Mouse (Mus musculus): ENCODE measurements around the gene Crybb1.

The Crybb1 gene

GRCm38 (mm10) chr5:112285548-112286085 lies 30.0 kb downstream of the Crybb1 start:
- no peak for DNase-seq (ENCODE audit: low read depth, low spot score)

- peak; percentile 83 for DNase-seq (ENCODE audit: low read depth, low spot score)
These were observed 31.0 kb downstream of the Crybb1 start for GRCm38 (mm10) chr5:112286608-112286983.

GRCm38 (mm10) chr5:112286984-112287641 lies 31.5 kb downstream of the Crybb1 start:
- DNase-seq (ENCODE audit: low read depth, low spot score): peak; percentile 85

GRCm38 (mm10) chr5:112287652-112288051 lies 32.0 kb downstream of the Crybb1 start:
- DNase-seq (ENCODE audit: low read depth, low spot score): no peak

- no peak for DNase-seq (ENCODE audit: low read depth, low spot score)
These were observed 32.9 kb downstream of the Crybb1 start for GRCm38 (mm10) chr5:112288193-112289141.

- DNase-seq (ENCODE audit: low read depth, low spot score): no peak
These were observed 33.6 kb downstream of the Crybb1 start for GRCm38 (mm10) chr5:112289236-112289635.

- DNase-seq (ENCODE audit: low read depth, low spot score): no peak
These were observed 34.4 kb downstream of the Crybb1 start for GRCm38 (mm10) chr5:112289819-112290535.

- DNase-seq (ENCODE audit: low read depth, low spot score): no peak
These were observed 34.9 kb downstream of the Crybb1 start for GRCm38 (mm10) chr5:112290536-112290880.

- DNase-seq (ENCODE audit: low read depth, low spot score): no peak
These were observed 36.3 kb downstream of the Crybb1 start for GRCm38 (mm10) chr5:112291866-112292265.

GRCm38 (mm10) chr5:112292343-112292980 lies 36.8 kb downstream of the Crybb1 start:
- DNase-seq (ENCODE audit: low read depth, low spot score): no peak

- DNase-seq (ENCODE audit: low read depth, low spot score): no peak
These were observed 38.2 kb downstream of the Crybb1 start for GRCm38 (mm10) chr5:112293800-112294199.

- DNase-seq (ENCODE audit: low read depth, low spot score): no peak
These were observed 39.1 kb downstream of the Crybb1 start for GRCm38 (mm10) chr5:112294696-112295095.

- DNase-seq (ENCODE audit: low read depth, low spot score): no peak
These were observed 39.5 kb downstream of the Crybb1 start for GRCm38 (mm10) chr5:112295162-112295561.

GRCm38 (mm10) chr5:112295564-112295963 lies 39.9 kb downstream of the Crybb1 start:
- DNase-seq (ENCODE audit: low read depth, low spot score): no peak

GRCm38 (mm10) chr5:112296404-112297181 lies 41.0 kb downstream of the Crybb1 start:
- DNase-seq (ENCODE audit: low read depth, low spot score): no peak

- peak; percentile 80 for DNase-seq (ENCODE audit: low read depth, low spot score)
These were observed 41.6 kb downstream of the Crybb1 start for GRCm38 (mm10) chr5:112297257-112297656.

- peak; percentile 69 for DNase-seq (ENCODE audit: low read depth, low spot score)
These were observed 42.8 kb downstream of the Crybb1 start for GRCm38 (mm10) chr5:112298226-112298988.

- no peak for DNase-seq (ENCODE audit: low read depth, low spot score)
These were observed 43.8 kb downstream of the Crybb1 start for GRCm38 (mm10) chr5:112299399-112299798.

GRCm38 (mm10) chr5:112300112-112300511 lies 44.5 kb downstream of the Crybb1 start:
- no peak for DNase-seq (ENCODE audit: low read depth, low spot score)
